Mouse (Mus musculus): ENCODE measurements around the gene Sept9.

- TF ChIP-seq USF1 (IDR thresholded peaks at IDR 0.05; ENCODE audit: low read depth): no peak
- TF ChIP-seq POLR2A (IDR thresholded peaks at IDR 0.05; ENCODE audit: insufficient read length, low read depth): no peak
- no peak for TF ChIP-seq E2F4 (IDR thresholded peaks at IDR 0.05; ENCODE audit: insufficient read depth)
- no peak for TF ChIP-seq TCF12 (IDR thresholded peaks at IDR 0.05; ENCODE audit: insufficient read depth, poor library complexity, severe bottlenecking)
- no peak for TF ChIP-seq MYOD1 (IDR thresholded peaks at IDR 0.05; ENCODE audit: control insufficient read depth in 1 of 3, insufficient read length in 2 of 3, low read depth in 2 of 3)
- no peak for TF ChIP-seq CEBPB (IDR thresholded peaks at IDR 0.05; ENCODE audit: insufficient read depth, poor library complexity, severe bottlenecking)
- no peak for TF ChIP-seq TCF3 (IDR thresholded peaks at IDR 0.05; ENCODE audit: insufficient read length, low read depth)
- no peak for TF ChIP-seq MYOG (IDR thresholded peaks at IDR 0.05; ENCODE audit: control insufficient read depth in 1 of 3, insufficient read depth in 1 of 3, insufficient read length in 2 of 3, low read depth in 2 of 3)
- no peak for TF ChIP-seq MAX (IDR thresholded peaks at IDR 0.05; ENCODE audit: low read depth)
- TF ChIP-seq POLR2AphosphoS2 (IDR thresholded peaks at IDR 0.05; ENCODE audit: insufficient read length, low read depth): no peak
These were observed 173.7 kb downstream of the Sept9 start for GRCm38 (mm10) chr11:117373195-117373594.
